Mouse (Mus musculus) c-Kit-negative CD71-positive TER-119-positive erythroid progenitor cells, embryonic 14.5 days (primary cell): ENCODE data around the gene Barhl2.

Experiments
- DNase-seq: peaks from one replicate; pipeline ENCODE4 v3.0.0-alpha.2; 2013; ENCODE audit warnings: low read depth, low spot score

Barhl2 gene

GRCm38 (mm10) chr5:106457986-106458476 is at the start of gene Barhl2:
Gene Barhl2 (minus strand): TSS chr5:106458166.
- DNase-seq, result no peak

- no peak for DNase-seq
These were observed 48.1 kb upstream of the Barhl2 start for GRCm38 (mm10) chr5:106506061-106506460.

- DNase-seq, result no peak
These were observed 44.9 kb upstream of the Barhl2 start for GRCm38 (mm10) chr5:106502684-106503545.

DNA sequence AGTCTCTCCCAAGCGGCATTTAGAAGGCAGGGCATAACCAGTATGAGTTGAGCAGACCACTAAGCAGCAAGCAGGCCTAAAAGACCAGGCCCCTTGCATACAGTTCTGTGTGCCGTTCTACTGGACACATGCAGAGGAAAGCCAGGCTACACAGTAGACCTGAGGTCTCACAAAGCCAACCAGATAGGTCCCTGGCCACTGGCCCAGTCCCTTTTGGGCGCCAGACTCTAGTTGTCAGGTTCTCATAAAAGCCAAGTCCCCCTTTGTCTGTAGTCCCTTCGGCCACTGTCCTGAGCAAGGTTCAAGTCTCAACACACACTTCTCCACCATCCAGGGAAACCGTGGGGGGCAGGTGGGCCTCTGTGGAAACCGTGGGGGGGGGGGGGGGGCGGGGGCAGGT is 44.3 kb upstream of the Barhl2 start:
- no peak for DNase-seq

- no peak for DNase-seq
These were observed 33.8 kb upstream of the Barhl2 start for GRCm38 (mm10) chr5:106491771-106492170.

DNA sequence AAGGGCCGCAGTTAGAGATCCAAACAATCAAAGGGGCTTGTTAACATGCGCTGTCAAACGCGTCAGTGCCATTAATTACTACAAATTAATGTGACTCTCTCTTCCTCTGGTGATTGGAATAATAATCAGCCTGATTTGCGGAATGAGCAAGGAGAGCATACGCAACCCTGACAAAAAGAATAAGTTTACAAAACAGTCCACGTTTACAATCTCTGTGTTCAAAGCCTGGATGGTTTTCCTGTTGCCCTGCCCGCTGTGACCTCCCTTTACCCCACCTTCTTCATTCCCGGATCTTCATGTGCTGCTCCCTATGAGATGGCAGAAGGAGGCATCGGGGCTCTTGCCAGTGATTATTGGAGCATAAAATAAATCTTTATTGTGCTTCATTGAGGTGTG is 14.1 kb upstream of the Barhl2 start:
- DNase-seq, result no peak

GRCm38 (mm10) chr5:106471235-106472104 is 13.5 kb upstream of the Barhl2 start:
- no peak for DNase-seq

DNA sequence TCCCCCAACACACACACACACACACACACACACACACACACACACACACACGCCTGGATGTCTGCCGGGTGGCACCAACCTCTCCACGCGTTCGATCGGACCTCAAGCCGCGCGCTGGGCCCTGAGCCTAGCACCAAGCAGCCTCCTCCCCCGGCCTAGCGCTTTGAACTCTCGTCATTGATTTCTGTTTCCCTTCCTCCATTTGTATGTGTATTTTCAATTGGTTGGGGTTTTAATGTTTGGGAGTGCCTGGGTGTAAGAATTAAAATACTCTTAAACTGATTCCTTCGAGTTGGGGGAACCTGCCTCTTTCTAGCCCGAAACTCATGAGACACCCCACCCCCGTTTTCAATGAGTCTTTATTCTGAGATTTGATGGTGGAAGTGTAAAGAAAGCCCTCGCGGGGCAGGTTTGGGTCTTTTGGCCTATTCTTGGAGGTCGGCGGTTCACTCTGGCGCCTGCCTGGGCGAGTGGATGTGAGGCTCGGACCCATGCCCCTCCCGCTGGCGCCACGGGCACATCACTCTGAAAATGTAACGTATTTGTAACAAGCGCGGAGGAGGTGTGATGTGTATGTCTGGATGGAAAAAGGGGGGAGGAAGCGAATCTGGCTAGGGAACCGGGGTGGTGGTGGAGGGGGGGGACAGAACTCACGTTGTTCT is 7.3 kb upstream of the Barhl2 start:
- no peak for DNase-seq

GRCm38 (mm10) chr5:106464336-106465128 is 6.6 kb upstream of the Barhl2 start:
- no peak for DNase-seq

DNA sequence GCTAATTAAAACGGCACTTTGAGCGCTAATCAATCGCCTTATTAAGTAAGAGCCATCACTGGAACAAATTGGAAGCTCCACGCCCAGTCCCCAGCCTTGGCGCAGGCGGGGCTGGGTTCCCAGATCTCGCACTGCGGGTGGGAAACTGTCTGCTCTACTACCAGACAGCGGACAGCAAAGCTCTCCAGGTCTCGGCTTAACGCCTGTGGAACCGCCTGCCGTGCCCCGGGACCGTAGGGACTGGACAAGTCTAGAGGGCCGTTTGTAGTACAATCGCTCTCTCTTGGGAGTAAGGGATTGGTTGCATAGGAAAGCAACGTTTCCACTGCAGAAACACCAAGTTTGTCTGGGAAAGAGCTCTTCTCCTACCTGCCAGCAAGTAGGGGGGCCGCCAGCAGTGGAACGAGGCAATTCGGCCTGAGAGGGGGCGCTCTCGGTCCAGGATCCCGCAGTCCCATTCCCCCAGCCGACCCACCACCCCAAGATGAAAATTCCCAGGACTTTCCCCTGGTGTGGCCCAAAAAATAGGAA is 5.8 kb upstream of the Barhl2 start:
- no peak for DNase-seq

DNA sequence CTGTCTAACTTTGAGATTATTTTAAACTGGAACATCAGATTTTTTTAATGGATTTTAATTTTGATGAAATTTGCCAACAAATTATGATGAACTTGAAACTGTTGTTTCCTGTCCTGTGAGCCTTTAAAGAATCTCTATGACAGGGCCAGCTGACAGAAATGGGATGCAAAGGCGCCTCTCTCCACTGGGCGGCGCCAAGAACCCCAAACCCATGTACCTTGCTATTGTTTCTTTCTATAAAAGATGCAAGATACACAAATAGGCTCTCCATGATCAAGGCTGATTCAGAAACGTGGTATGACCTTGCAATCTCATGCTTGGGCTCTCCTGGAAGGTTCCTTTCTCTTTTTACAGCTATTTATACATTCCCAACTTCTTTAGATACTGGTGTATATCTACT is 3.9 kb upstream of the Barhl2 start:
- DNase-seq, result no peak

DNA sequence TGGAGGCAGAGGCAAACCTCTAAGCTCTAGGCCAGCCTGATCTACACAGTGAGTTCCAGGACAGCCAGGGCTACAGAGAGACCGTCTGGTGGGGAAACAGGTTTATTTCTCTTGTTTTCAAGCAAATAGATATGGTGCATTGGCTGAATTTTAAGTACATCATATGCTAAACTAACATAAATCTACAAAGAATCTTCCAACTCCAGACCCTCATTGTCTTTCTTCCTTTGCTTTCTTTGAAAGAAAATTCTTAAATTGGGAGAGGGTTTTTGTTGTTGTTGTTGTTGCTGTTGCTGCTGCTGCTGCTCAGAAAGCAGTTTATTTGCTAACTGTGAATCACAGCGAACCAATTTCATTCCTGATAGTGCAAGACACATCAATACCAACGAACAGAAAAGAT is 3.5 kb upstream of the Barhl2 start:
- no peak for DNase-seq

DNA sequence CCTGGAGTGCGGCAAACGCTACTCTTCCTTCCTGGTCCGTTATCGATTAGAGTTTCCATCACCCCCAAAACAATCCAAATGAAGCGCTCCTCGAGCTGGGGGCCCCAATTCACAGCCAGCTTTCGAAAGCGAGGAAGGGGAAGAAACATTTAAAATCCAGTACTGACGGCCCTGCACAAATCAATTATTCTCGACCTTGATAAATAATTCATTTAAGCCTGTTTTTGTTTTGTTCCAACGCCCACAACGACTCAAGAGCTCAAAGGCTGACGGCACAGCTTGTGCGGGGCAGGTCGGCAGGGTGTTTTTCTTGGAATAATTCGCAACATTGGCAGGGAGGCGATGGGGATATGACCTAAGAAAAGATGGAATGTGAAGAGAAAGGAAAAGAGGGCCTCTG is 2.6 kb upstream of the Barhl2 start:
- no peak for DNase-seq

- no peak for DNase-seq
These were observed 2.1 kb upstream of the Barhl2 start for GRCm38 (mm10) chr5:106460001-106460511.

DNA sequence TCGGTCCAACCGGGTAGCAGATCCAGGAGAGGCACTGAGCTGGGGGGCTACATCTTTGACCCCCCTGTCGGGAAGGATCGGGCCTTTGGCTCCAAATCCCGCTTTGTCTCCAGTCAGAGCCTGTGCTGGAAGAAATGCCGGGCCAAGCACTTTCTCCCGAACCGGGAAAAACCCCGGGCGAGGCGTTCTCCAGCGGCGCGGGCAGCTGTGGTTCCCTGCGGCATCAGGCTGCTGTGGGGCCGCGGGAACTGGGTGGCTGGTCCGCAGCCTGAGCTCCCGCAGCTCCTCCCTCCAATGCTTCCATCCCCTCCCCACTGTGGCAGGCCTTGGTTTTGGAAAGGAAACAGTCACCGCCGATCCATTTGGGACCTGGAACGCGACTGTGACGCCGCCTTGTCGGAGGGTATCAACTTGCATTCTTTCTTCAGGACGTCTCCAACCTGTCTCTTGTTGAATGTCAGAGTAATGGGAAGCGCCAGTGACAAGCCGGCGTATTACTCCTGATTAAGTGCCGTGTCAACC is 1.2 kb upstream of the Barhl2 start:
- no peak for DNase-seq

DNA sequence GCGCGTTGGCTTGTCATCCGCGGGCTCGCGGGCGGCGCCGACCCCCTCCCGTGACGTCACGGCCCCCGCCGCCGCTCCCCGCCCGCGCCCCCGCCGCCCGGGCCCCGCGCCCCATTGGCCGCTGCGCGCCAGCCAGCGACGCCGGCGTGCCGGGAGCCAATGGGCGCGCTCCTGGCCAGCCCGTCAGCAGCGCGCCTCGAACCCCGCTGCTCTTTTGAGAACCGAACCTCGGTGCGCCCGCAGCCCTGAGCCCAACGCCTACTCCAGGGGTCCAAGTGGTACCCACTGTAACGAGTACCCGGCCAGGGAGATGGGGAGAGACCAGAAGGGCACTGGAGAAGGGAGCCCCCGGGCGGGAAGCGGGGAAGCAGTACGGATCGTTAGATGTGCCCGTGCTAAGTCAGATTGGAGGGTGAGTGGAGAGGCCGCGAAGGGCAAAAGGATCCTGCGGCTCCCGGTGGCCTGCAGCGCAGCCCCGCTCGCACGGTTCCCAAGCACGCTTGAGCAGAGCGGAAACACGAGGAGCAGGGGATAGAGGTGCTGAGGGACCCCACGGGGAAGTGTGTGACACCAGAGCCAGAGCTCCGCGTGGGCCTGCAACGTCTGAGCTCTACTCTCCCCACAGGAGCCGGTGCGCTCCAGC is 632 bp upstream of the Barhl2 start:
- no peak for DNase-seq

GRCm38 (mm10) chr5:106457111-106457925 is 648 bp downstream of the Barhl2 start:
- no peak for DNase-seq

GRCm38 (mm10) chr5:106455984-106456383 is 2.0 kb downstream of the Barhl2 start:
- no peak for DNase-seq
